Mouse (Mus musculus): ENCODE data around the gene Atad3a. TPM values are rescaled to one million over a fixed set of nuclear protein-coding genes. Genes with fewer than 3 reads are reported as not detected.

The Atad3a gene
- total and polyA plus RNA-seq, 3 experiments = 220 to 232 TPM; not detected in 1

GRCm38 (mm10) chr4:155762357-155762756 is 1.5 kb upstream of the Atad3a start (continued):
- no peak; the same call in 1 of the 2 replicates for TF ChIP-seq ETS1 (IDR thresholded peaks at IDR 0.05; ENCODE audit: low read depth, low read length)
- peak; percentile 49 for TF ChIP-seq SIN3A (IDR thresholded peaks at IDR 0.05; ENCODE audit: low read length)
- no peak for TF ChIP-seq CHD2 (IDR thresholded peaks at IDR 0.05; ENCODE audit: low read length)
- no peak for TF ChIP-seq TAL1 (IDR thresholded peaks at IDR 0.05; ENCODE audit: low read length)
- no peak for TF ChIP-seq SMC3 (IDR thresholded peaks at IDR 0.05; ENCODE audit: low read depth, low read length)
- no peak for TF ChIP-seq RAD21 (IDR thresholded peaks at IDR 0.05; ENCODE audit: low read depth, low read length)
- no peak for TF ChIP-seq TBP (IDR thresholded peaks at IDR 0.05; ENCODE audit: low read depth, low read length)
- TF ChIP-seq CTCF (IDR thresholded peaks at IDR 0.05 in 2 of 3, conservative IDR thresholded peaks at IDR 0.05 in 1 of 3; ENCODE audit: control insufficient read depth in 1 of 3, insufficient read depth in 1 of 3, low read depth in 2 of 3, low read length in 3 of 3, poor library complexity in 1 of 3, severe bottlenecking in 1 of 3) = no peak
- TF ChIP-seq MXI1 (IDR thresholded peaks at IDR 0.05; ENCODE audit: low read depth, low read length) = peak; percentile 52; the same call in 1 of the 2 replicates
- peak; percentile 35 for TF ChIP-seq NELFE (IDR thresholded peaks at IDR 0.05; ENCODE audit: low read depth, low read length)
- 0 out of 2 replicates have a peak, but pooled peaks have one; percentile 28 for TF ChIP-seq POLR2AphosphoS2 (IDR thresholded peaks at IDR 0.05; ENCODE audit: low read length)
- no peak for TF ChIP-seq ZKSCAN1 (IDR thresholded peaks at IDR 0.05; ENCODE audit: low read depth, low read length)
- peak in 1 of 2 experiments; percentile 33; a peak in 1 of 4 replicates for TF ChIP-seq POLR2A (IDR thresholded peaks at IDR 0.05; ENCODE audit: control insufficient read depth in 1 of 2, insufficient read depth in 1 of 2, low read depth in 1 of 2, low read length in 2 of 2, poor library complexity in 1 of 2)
- no peak for TF ChIP-seq KAT2A (conservative IDR thresholded peaks at IDR 0.05; ENCODE audit: low read depth, low read length)
- TF ChIP-seq GATA1 (IDR thresholded peaks at IDR 0.05; ENCODE audit: low read depth, low read length) = no peak
- no peak for TF ChIP-seq HCFC1 (IDR thresholded peaks at IDR 0.05; ENCODE audit: low read depth, low read length)
- TF ChIP-seq MEF2A (IDR thresholded peaks at IDR 0.05; ENCODE audit: extremely low read depth, insufficient replicate concordance, low read depth, low read length, poor library complexity, severe bottlenecking) = no peak
- no peak for TF ChIP-seq ZC3H11A (IDR thresholded peaks at IDR 0.05; ENCODE audit: low read depth, low read length)

- no peaks in the 10 kb centered on the region for H3K27me3 ChIP-seq (ENCODE audit: control insufficient read depth in 1 of 2, insufficient read depth in 2 of 2, low read length in 2 of 2)
- H3K4me1 ChIP-seq (ENCODE audit: control insufficient read depth in 1 of 2, insufficient read depth in 2 of 2, low read length in 2 of 2) = peaks cover 4 to 16% of the 10 kb centered on the region in 2 experiments
- peak overlapping the region; percentile 63 for H3K27ac ChIP-seq (ENCODE audit: control insufficient read depth, low read depth, low read length)
- TF ChIP-seq MYC (IDR thresholded peaks at IDR 0.05; ENCODE audit: low read depth, low read length) (no peak), MXI1 (IDR thresholded peaks at IDR 0.05; ENCODE audit: low read depth, low read length) (peak; percentile 18; the same call in 1 of the 2 replicates), UBTF (IDR thresholded peaks at IDR 0.05; ENCODE audit: borderline replicate concordance, insufficient read depth, low read depth, low read length) (0 out of 2 replicates have a peak, but pooled peaks have one; percentile 37), CHD1 (IDR thresholded peaks at IDR 0.05; ENCODE audit: low read depth, low read length) (0 out of 2 replicates have a peak, but pooled peaks have one; percentile 29)
- peak overlapping the region; percentile 86 for H3K9ac ChIP-seq (ENCODE audit: control insufficient read depth, low read depth, low read length, poor library complexity, severe bottlenecking)
- DNase-seq (ENCODE audit: low read depth, low spot score) = peak; percentile 79
- no peaks in the 10 kb centered on the region for H3K9me3 ChIP-seq (replicated peaks; ENCODE audit: insufficient read depth, low read length)
- peaks cover 0 to 18% of the 10 kb centered on the region in 2 experiments; a peak in 3 of 4 replicates for H3K36me3 ChIP-seq (ENCODE audit: control insufficient read depth in 1 of 2, insufficient read depth in 2 of 2, low read length in 2 of 2)
- H3K4me3 ChIP-seq (ENCODE audit: control insufficient read depth in 1 of 2, insufficient read depth in 1 of 2, low read depth in 2 of 2, low read length in 2 of 2) = peak overlapping the region; percentile 72 to 81
- H3K79me2 ChIP-seq (ENCODE audit: control insufficient read depth, insufficient read depth, low read length, poor library complexity) = peaks cover 44% of the 10 kb centered on the region
These were observed 635 bp upstream of the Atad3a start for GRCm38 (mm10) chr4:155761356-155762099.

All from MEL (cell line).